Mouse (Mus musculus) activated CD4-positive, CD25-positive, alpha-beta regulatory T cell, adult 4 months (primary cell): ENCODE data around the gene Kctd17. TPM values are rescaled to one million over a fixed set of nuclear protein-coding genes. Genes with fewer than 3 reads are reported as not detected.
A peak's percentile ranks its signal among the peaks of the same experiment; 100 is the strongest.

Experiments used
- ATAC-seq: one replicate; pipeline ENCODE4 v1.8.0; 2017
- polyA plus RNA-seq, 2 experiments: library from polyadenylated mRNA; unstranded; fragments of 100-300 nt; shearing (Covaris generic); gene quantifications; one replicate each; pipeline ENCODE4 v1.2.1; 2017

The Kctd17 gene
- polyA plus RNA-seq, result 1 to 10 TPM; 9.0 to 9.7 TPM

GRCm38 (mm10) chr15:78428391-78429138, at the start of gene Kctd17:
Kctd17 (plus strand) TSS chr15:78428564.
- peak; percentile 46 for ATAC-seq

DNA sequence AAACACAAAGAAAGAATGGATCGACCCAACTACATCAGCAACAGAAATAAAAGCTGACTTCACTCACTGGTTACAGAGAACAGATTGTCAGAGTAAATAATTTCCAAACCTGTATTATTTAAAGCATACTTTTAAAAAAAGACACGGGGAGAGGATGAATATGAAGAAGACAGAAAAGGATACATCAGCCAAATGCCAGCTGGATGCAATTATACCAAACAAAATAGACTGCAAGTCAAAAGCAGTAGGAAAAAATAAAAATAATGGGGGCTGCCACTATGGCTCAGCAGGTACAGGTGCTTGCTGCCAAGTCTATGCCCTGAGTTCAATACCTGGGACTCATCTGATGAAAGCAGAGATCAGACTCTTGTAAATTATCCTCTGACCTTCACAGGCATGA, 48.2 kb upstream of the Kctd17 start:
- ATAC-seq, result no peak

- no peak for ATAC-seq
Measured at GRCm38 (mm10) chr15:78380741-78381140, 47.6 kb upstream of the Kctd17 start.

- ATAC-seq, result no peak
Measured at GRCm38 (mm10) chr15:78382115-78382514, 46.2 kb upstream of the Kctd17 start.

DNA sequence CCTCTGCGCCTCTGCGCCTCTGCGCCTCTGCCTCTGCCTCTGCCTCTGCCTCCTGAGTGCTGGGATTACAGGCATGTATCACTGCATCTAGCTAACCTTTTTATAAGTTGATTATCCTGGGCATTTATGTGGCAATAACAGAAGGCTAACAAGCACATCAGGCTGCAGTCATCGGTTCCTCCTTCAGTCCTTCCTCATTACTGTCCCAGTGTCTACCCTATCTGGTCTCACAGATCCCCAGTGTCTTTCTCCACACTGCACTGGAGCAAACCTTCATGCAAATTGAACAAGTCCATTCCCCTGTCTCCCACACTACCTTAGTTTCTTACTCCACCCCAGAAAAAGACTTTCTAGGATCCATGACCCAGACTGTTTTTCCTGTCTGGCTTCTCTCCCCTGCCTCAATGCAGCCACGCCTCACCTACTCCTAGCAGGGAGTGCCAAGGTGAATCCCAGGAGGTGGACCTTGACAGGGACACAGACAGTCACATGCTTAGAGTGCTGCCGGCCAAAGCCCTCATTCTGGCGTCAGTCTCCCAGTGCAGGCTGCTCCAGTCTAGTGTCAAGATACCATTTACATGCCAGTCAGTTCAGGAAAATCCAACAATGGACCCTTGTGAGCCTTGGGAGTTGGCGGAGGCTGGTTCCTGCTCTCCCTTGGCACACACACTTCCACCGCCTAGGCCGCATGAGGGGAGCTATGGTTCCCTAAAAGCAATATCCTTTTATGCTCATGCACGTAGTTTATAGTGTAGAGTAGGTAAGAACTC, 44.7 kb upstream of the Kctd17 start:
- ATAC-seq, result no peak

- no peak for ATAC-seq
Measured at GRCm38 (mm10) chr15:78384220-78385116, 43.9 kb upstream of the Kctd17 start.

- no peak for ATAC-seq
Measured at GRCm38 (mm10) chr15:78385564-78385963, 42.8 kb upstream of the Kctd17 start.

DNA sequence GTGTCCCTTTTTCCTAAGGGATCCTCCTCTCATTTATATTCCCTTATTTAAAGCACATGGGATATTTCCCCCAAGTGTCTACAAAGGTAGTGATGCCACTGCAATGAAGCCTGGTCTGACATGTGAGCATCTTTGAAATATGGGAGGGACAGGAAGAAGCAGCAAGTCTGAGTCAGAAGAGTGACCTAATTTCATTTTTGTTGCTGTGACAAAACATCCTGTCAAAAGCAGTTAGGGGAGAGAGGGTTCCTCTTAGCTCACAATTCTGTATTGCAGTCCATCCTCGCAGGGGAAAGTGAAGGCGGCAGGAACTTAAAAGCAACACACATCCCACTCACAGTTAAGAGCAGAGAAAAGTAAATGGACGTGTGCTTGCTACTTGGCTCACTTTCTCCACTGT, 37.5 kb upstream of the Kctd17 start:
- ATAC-seq, result peak; percentile 88

- no peak for ATAC-seq
Measured at GRCm38 (mm10) chr15:78395478-78395962, 32.8 kb upstream of the Kctd17 start, which contains the start of gene Tex33. Tex33 (minus strand) TSS chr15:78395912.

GRCm38 (mm10) chr15:78401345-78401744, 27.0 kb upstream of the Kctd17 start:
- no peak for ATAC-seq

GRCm38 (mm10) chr15:78401921-78402320, 26.4 kb upstream of the Kctd17 start:
- ATAC-seq, result no peak

DNA sequence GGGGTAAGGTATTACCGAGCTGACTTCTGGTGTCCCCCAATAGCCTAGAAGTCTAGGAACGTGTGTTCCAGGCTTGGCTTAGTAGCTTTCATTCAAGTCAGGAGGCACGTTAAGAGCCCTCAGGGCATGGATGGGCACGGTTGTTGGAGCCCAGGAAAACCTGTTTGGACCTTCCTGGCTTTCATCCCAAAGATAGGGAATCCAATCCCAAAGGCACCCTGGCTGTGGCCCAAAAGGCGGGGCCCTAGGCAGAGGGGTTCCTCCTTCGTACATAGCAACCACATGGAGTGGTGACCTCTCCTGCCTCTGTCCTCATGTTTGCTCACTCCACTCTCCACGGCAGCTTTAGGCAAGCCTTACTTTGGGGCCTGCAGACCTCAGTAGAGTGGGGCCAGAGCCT, 25.9 kb upstream of the Kctd17 start:
- no peak for ATAC-seq

GRCm38 (mm10) chr15:78403301-78403741, 25.0 kb upstream of the Kctd17 start:
- no peak for ATAC-seq

DNA sequence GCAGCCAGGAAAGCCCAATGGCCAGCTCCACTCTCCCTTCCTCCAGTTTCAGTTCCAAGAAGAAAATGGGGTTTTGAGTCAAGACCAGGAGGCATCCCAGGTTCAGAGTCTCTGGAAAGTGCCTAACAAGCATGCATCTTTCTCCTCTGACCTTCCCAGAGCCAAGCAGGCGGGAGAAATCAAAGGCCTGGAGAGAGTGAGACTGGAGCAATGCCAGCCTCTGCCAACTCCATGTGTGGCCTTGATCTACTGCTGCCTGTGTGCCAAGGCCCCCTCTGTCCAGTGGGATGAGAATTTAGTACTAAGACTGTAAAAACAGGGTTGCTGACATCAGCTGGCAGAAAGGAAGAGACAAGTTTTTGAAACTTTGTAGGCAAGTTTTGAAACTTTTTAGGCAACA, 24.5 kb upstream of the Kctd17 start:
- ATAC-seq, result no peak

GRCm38 (mm10) chr15:78405098-78405497, 23.3 kb upstream of the Kctd17 start:
- ATAC-seq, result no peak

DNA sequence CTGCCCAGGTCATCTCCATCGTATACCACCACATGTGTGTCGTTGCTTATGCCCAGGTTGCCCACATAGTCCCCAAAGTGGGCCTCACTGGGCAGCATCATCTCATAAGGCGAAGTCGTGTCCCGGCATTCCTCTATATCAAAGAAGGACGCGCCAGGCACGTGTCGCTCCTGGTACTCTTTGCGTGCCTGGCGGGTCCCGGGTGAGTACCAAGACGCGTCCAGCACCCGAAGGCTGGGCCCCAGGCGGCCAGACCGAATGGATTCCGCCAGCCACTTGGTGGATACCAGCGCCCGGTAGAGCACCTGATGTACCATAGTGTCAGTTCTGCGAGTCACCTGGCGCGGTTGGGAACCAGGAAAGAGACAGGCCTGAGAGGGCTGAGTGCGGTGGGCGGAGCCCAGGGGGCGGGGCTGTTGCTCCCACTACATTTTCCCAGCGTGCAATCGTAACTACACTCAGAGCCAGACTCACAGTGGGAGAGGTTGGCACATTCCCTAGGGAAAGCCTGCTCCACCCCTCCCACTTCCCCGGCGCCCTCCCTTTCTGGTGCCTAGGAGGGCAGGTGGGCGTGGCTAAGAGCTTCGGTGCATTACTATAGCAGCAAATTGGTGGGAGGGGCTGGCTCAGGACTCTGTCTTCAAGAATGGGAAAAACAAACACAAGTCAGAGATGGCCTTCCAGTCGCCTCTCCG, 22.7 kb upstream of the Kctd17 start, which contains the start of gene Tst:
Gene Tst (minus strand): TSS at position 391 of the 695 bp plus-strand sequence.
- ATAC-seq, result peak; percentile 34

GRCm38 (mm10) chr15:78406293-78406934, 21.9 kb upstream of the Kctd17 start, which contains the start of gene Mpst:
Mpst (plus strand) TSS chr15:78406416.
- peak; percentile 95 for ATAC-seq

DNA sequence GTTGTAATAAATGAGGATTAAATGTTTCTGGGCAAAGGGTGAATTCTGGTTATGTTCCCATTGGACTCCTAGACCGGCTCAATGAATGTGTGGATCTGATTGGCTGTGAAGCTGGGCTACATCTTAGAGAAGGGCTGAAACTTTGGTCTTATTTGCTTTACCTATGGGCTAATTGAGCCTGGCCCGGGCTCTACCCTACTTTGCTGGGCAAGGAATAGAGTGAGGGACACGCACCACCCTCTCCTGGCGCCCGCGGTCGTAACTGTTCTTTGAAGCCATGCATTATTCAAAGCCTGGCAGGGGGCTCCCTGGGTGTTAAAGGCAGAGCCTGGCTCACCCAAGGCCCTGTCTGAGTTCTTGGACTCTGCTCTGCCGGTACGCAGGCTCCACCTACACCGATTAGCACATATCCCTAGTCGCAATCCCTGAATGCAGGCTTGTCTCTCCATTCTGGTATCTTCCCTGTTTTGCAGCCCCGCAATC, 18.8 kb upstream of the Kctd17 start:
- ATAC-seq, result no peak

- ATAC-seq, result no peak
Measured at GRCm38 (mm10) chr15:78413083-78413718, 15.2 kb upstream of the Kctd17 start.

- no peak for ATAC-seq
Measured at GRCm38 (mm10) chr15:78413719-78414117, 14.6 kb upstream of the Kctd17 start.

DNA sequence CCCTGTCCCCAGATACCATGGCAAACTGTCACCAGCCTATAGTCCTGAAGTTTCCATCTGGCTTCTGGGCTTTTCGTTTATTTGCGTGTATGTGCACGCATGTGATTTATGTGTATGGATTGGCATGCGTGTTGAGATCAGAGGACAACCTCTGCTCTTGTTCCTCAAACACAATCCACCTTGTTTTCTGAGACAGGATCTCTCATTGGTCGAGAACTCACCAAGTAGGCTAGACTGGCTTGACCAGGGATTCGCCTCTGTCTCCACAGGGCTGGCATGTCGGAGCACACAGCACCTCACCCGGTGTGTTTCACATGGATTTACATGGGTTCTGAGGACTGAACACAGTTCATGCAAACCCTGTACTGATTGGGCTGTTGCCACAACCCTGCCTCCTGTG, 14.2 kb upstream of the Kctd17 start:
- ATAC-seq, result no peak
